Mouse (Mus musculus): ENCODE results near the gene Sepsecs. TPM values are rescaled to one million over a fixed set of nuclear protein-coding genes. Genes with fewer than 3 reads are reported as not detected.
"Not testable (repeated sequence)": the region's sequence is repeated elsewhere in the genome, so short reads cannot be mapped to it uniquely, and the experiment has no call there.

Sepsecs gene
- polyA plus RNA-seq (2015; fragmentation: Nextera tagmentation; extraction: Ambion mirVana), result 7.7 and 8.4 TPM in 2 replicates

- Histone ChIP-seq H3K9ac (peak within 1 kb of the TSS; percentile 84), H3K9me3 (no peaks in the 10 kb centered on the region), H3K27me3 (no peaks in the 10 kb centered on the region), H3K4me1 (peaks cover 6% of the 10 kb centered on the region; the same call in 1 of the 2 replicates), H3K4me2 (replicated peaks) (peak within 1 kb of the TSS; percentile 73), H3K27ac (no peak within 1 kb of the TSS), H3K36me3 (peaks cover 6% of the 10 kb centered on the region; the same call in 1 of the 2 replicates), H3K4me3 (peak within 1 kb of the TSS; percentile 77)
- ATAC-seq (ENCODE audit: low FRiP score, low read depth), result peak; percentile 96
- WGBS, result 4% methylated on average over 56 of the region's 56 CpGs
Measured at GRCm38 (mm10) chr5:52669426-52670191, at the start of gene Sepsecs. TSS of gene Sepsecs (minus strand) at chr5:52669708.

- no peak overlapping the region for H3K27ac ChIP-seq
- no peak for ATAC-seq (ENCODE audit: low FRiP score, low read depth)
- no peaks in the 10 kb centered on the region for H3K4me1 ChIP-seq
- WGBS, result 66% methylated on average over 5 of the region's 5 CpGs
- no peak overlapping the region for H3K4me2 ChIP-seq (replicated peaks)
- H3K9ac ChIP-seq, result no peak overlapping the region
- no peak overlapping the region for H3K4me3 ChIP-seq
- H3K27me3 ChIP-seq, result no peaks in the 10 kb centered on the region
- no peaks in the 10 kb centered on the region for H3K36me3 ChIP-seq
- no peaks in the 10 kb centered on the region for H3K9me3 ChIP-seq
Measured at GRCm38 (mm10) chr5:52716742-52717448, 47.4 kb upstream of the Sepsecs start.

- Histone ChIP-seq H3K27me3 (no peaks in the 10 kb centered on the region), H3K36me3 (no peaks in the 10 kb centered on the region), H3K4me3 (no peak overlapping the region), H3K4me2 (replicated peaks) (no peak overlapping the region), H3K27ac (no peak overlapping the region), H3K9ac (no peak overlapping the region), H3K4me1 (no peaks in the 10 kb centered on the region), H3K9me3 (no peaks in the 10 kb centered on the region)
- no peak for ATAC-seq (ENCODE audit: low FRiP score, low read depth)
Measured at GRCm38 (mm10) chr5:52712704-52713103, 43.2 kb upstream of the Sepsecs start.

GRCm38 (mm10) chr5:52704562-52704961 is 35.1 kb upstream of the Sepsecs start:
- WGBS, result 74% methylated on average over 4 of the region's 4 CpGs
- no peaks in the 10 kb centered on the region for H3K9me3 ChIP-seq

GRCm38 (mm10) chr5:52697882-52698440 is 28.5 kb upstream of the Sepsecs start:
- not testable (repeated sequence) for H3K4me3 ChIP-seq; H3K36me3 ChIP-seq; H3K27ac ChIP-seq; H3K9ac ChIP-seq; H3K27me3 ChIP-seq; H3K4me1 ChIP-seq; H3K9me3 ChIP-seq; ATAC-seq (ENCODE audit: low FRiP score, low read depth); H3K4me2 ChIP-seq (replicated peaks)
- 87% methylated on average over 7 of the region's 7 CpGs for WGBS

More at GRCm38 (mm10) chr5:52704562-52704961, 35.1 kb upstream of the Sepsecs start:
- Histone ChIP-seq H3K36me3 (no peaks in the 10 kb centered on the region), H3K4me1 (no peaks in the 10 kb centered on the region), H3K9ac (no peak overlapping the region), H3K27me3 (no peaks in the 10 kb centered on the region), H3K4me3 (no peak overlapping the region), H3K4me2 (replicated peaks) (no peak overlapping the region), H3K27ac (no peak overlapping the region)
- no peak for ATAC-seq (ENCODE audit: low FRiP score, low read depth)

GRCm38 (mm10) chr5:52697291-52697690 is 27.8 kb upstream of the Sepsecs start:
- Histone ChIP-seq H3K4me2 (replicated peaks) (no peak overlapping the region), H3K36me3 (no peaks in the 10 kb centered on the region), H3K27ac (no peak overlapping the region), H3K27me3 (no peaks in the 10 kb centered on the region), H3K4me3 (no peak overlapping the region), H3K9me3 (no peaks in the 10 kb centered on the region), H3K4me1 (no peaks in the 10 kb centered on the region), H3K9ac (no peak overlapping the region)
- ATAC-seq (ENCODE audit: low FRiP score, low read depth), result no peak
- WGBS, result 94% methylated on average over 1 of the region's 1 CpGs

- ATAC-seq (ENCODE audit: low FRiP score, low read depth), result no peak
- no peaks in the 10 kb centered on the region for H3K4me1 ChIP-seq
Measured at GRCm38 (mm10) chr5:52687741-52688455, 18.4 kb upstream of the Sepsecs start.

GRCm38 (mm10) chr5:52681111-52681510 is 11.6 kb upstream of the Sepsecs start:
- no peak overlapping the region for H3K4me3 ChIP-seq
- H3K4me2 ChIP-seq (replicated peaks), result no peak overlapping the region
- H3K4me1 ChIP-seq, result 0 out of 2 replicates have a peak, but pooled peaks cover 3% of the 10 kb centered on the region
- no peak overlapping the region for H3K27ac ChIP-seq
- WGBS, result 52% methylated on average over 4 of the region's 4 CpGs
- no peak overlapping the region for H3K9ac ChIP-seq
- no peaks in the 10 kb centered on the region for H3K27me3 ChIP-seq
- ATAC-seq (ENCODE audit: low FRiP score, low read depth), result no peak
- H3K9me3 ChIP-seq, result no peaks in the 10 kb centered on the region
- H3K36me3 ChIP-seq, result no peaks in the 10 kb centered on the region

More at GRCm38 (mm10) chr5:52687741-52688455, 18.4 kb upstream of the Sepsecs start:
- Histone ChIP-seq H3K4me3 (no peak overlapping the region), H3K36me3 (no peaks in the 10 kb centered on the region), H3K27me3 (no peaks in the 10 kb centered on the region; the same call in 1 of the 2 replicates), H3K9me3 (no peaks in the 10 kb centered on the region), H3K27ac (no peak overlapping the region), H3K9ac (no peak overlapping the region), H3K4me2 (replicated peaks) (no peak overlapping the region)
- 66% methylated on average over 6 of the region's 6 CpGs for WGBS

GRCm38 (mm10) chr5:52680191-52680590 is 10.7 kb upstream of the Sepsecs start:
- 0 out of 2 replicates have a peak, but pooled peaks cover 3% of the 10 kb centered on the region for H3K4me1 ChIP-seq
- 73% methylated on average over 4 of the region's 4 CpGs for WGBS
- no peaks in the 10 kb centered on the region for H3K27me3 ChIP-seq
- no peak overlapping the region for H3K27ac ChIP-seq
- no peaks in the 10 kb centered on the region for H3K36me3 ChIP-seq
- no peak for ATAC-seq (ENCODE audit: low FRiP score, low read depth)
- no peak overlapping the region for H3K4me3 ChIP-seq
- H3K9me3 ChIP-seq, result no peaks in the 10 kb centered on the region
- H3K9ac ChIP-seq, result no peak overlapping the region
- H3K4me2 ChIP-seq (replicated peaks), result no peak overlapping the region

GRCm38 (mm10) chr5:52678498-52679070 is 9.1 kb upstream of the Sepsecs start:
- no peaks in the 10 kb centered on the region for H3K9me3 ChIP-seq
- H3K9ac ChIP-seq, result no peak overlapping the region
- H3K36me3 ChIP-seq, result no peaks in the 10 kb centered on the region
- 87% methylated on average over 5 of the region's 5 CpGs for WGBS
- no peaks in the 10 kb centered on the region for H3K27me3 ChIP-seq
- 0 out of 2 replicates have a peak, but pooled peaks cover 3% of the 10 kb centered on the region for H3K4me1 ChIP-seq
- no peak for ATAC-seq (ENCODE audit: low FRiP score, low read depth)
- H3K4me2 ChIP-seq (replicated peaks), result no peak overlapping the region
- H3K4me3 ChIP-seq, result no peak overlapping the region
- H3K27ac ChIP-seq, result no peak overlapping the region

- WGBS, result 62% methylated on average over 3 of the region's 3 CpGs
- H3K4me2 ChIP-seq (replicated peaks), result no peak overlapping the region
Measured at GRCm38 (mm10) chr5:52677126-52677525, 7.6 kb upstream of the Sepsecs start.

More at GRCm38 (mm10) chr5:52677126-52677525, 7.6 kb upstream of the Sepsecs start:
- ATAC-seq (ENCODE audit: low FRiP score, low read depth), result no peak
- H3K9ac ChIP-seq, result no peak overlapping the region
- no peaks in the 10 kb centered on the region for H3K27me3 ChIP-seq
- no peak overlapping the region for H3K4me3 ChIP-seq
- 0 out of 2 replicates have a peak, but pooled peaks cover 2% of the 10 kb centered on the region for H3K4me1 ChIP-seq
- no peak overlapping the region for H3K27ac ChIP-seq
- H3K36me3 ChIP-seq, result no peaks in the 10 kb centered on the region
- no peaks in the 10 kb centered on the region for H3K9me3 ChIP-seq

Data from limb, embryonic 13.5 days (tissue).